Mouse (Mus musculus) G1E (cell line): ENCODE data around the gene 4930451I11Rik. TPM values are rescaled to one million over a fixed set of nuclear protein-coding genes. Genes with fewer than 3 reads are reported as not detected.

Experiments
- ATAC-seq: 2 replicates; pipeline ENCODE4 v1.8.0; 2016; ENCODE audit warnings: mild to moderate bottlenecking; ENCODE audit not compliant: insufficient number of reproducible peaks, poor library complexity, low FRiP score, severe bottlenecking; ENCODE audit errors: extremely low read depth
- DNase-seq: peaks from one replicate; pipeline ENCODE4 v3.0.0; 2012; ENCODE audit warnings: low spot score
- H3K27me3 ChIP-seq: 2 replicates; pipeline ENCODE4 v1.6.1; 2012; ENCODE audit warnings: mild to moderate bottlenecking, low read length, inconsistent platforms; ENCODE audit not compliant: insufficient read depth
- H3K36me3 ChIP-seq: replicated peaks from 2 replicates; pipeline ENCODE3; 2012; ENCODE audit warnings: mild to moderate bottlenecking, inconsistent platforms
- H3K4me1 ChIP-seq: 2 replicates; pipeline ENCODE4 v1.6.1; 2012; ENCODE audit warnings: low read depth, low read length, inconsistent platforms, mixed read lengths; ENCODE audit not compliant: insufficient read depth
- H3K4me3 ChIP-seq: 2 replicates; pipeline ENCODE4 v1.5.1; 2012; ENCODE audit warnings: low read depth, mild to moderate bottlenecking, inconsistent platforms, low read length, moderate library complexity, mixed read lengths
- H3K9me3 ChIP-seq: replicated peaks from 2 replicates; pipeline ENCODE4 v1.6.1; 2012; ENCODE audit warnings: inconsistent platforms
- CTCF ChIP-seq: IDR thresholded peaks from 2 replicates; pipeline ENCODE4 v1.5.1; 2012; ENCODE audit warnings: low read depth, low read length, inconsistent platforms, mixed read lengths
- GATA1 ChIP-seq: IDR thresholded peaks from 2 replicates; pipeline ENCODE4 v1.6.1; 2012; ENCODE audit warnings: borderline replicate concordance, low read length, inconsistent platforms, mixed read lengths
- GATA2 ChIP-seq: IDR thresholded peaks from 2 replicates; pipeline ENCODE4 v1.6.1; 2012; ENCODE audit warnings: low read depth, low read length, inconsistent platforms, borderline replicate concordance
- POLR2AphosphoS5 ChIP-seq: IDR thresholded peaks from 2 replicates; pipeline ENCODE4 v1.6.1; 2012; ENCODE audit warnings: low read depth, low read length, inconsistent platforms; ENCODE audit not compliant: insufficient replicate concordance
- TAL1 ChIP-seq: conservative IDR thresholded peaks from 2 replicates; pipeline ENCODE4 v1.6.1; 2012; ENCODE audit warnings: low read depth, low read length, inconsistent platforms, mixed read lengths
- polyA plus RNA-seq: library from polyadenylated mRNA; stranded (reverse); fragments of >175 nt; gene quantifications from 2 replicates; pipeline ENCODE4 v1.2.3, GENCODE M21; 2012
- total RNA-seq, 2 experiments: library from RNA; stranded (forward) in 1 of 2; stranded (reverse) in 1 of 2; fragments of 200-1000 nt in 1 of 2; fragments of >200 nt in 1 of 2; fragmentation: Nextera tagmentation in 1 of 2; gene quantifications; 2 replicates each; pipeline ENCODE4 v1.2.3; 2014 to 2017

Gene 4930451I11Rik
- total and polyA plus RNA-seq, 3 experiments: not detected

GRCm38 (mm10) chr7:126802134-126802889, 29.1 kb downstream of the 4930451I11Rik start:
- peaks cover 6% of the 10 kb centered on the region; the same call in 1 of the 2 replicates for H3K27me3 ChIP-seq
- no peak for ATAC-seq
- peaks cover 22% of the 10 kb centered on the region for H3K36me3 ChIP-seq
- no peak for DNase-seq
- H3K4me3 ChIP-seq: no peak overlapping the region
- TF ChIP-seq TAL1: no peak
- TF ChIP-seq POLR2AphosphoS5: no peak
- TF ChIP-seq GATA1: no peak
- no peak for TF ChIP-seq GATA2
- TF ChIP-seq CTCF: no peak
- H3K9me3 ChIP-seq: no peaks in the 10 kb centered on the region
- peaks cover 53% of the 10 kb centered on the region for H3K4me1 ChIP-seq

DNA sequence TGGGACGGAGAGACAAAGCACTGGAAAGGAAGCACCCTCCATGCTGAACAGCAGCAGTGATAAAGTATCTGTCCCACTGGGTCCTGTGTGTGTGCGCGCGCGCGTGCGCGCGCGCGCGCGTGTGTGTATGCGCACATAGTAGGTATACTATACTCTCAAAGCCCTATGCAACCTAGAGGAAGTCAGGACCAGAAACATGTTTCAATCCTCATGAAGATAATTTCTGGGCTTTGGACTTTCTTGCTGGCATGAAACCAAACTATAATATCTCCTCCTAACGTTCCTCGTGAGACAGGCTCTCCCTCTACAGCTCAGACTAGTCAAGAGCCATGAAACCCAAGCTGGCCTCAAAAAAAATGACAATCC, 30.4 kb downstream of the 4930451I11Rik start:
- no peaks in the 10 kb centered on the region for H3K9me3 ChIP-seq
- DNase-seq (no peak), ATAC-seq (no peak)
- no peak for TF ChIP-seq GATA2
- TF ChIP-seq POLR2AphosphoS5: no peak
- H3K27me3 ChIP-seq: peaks cover 3% of the 10 kb centered on the region; the same call in 1 of the 2 replicates
- H3K4me1 ChIP-seq: peaks cover 65% of the 10 kb centered on the region
- H3K36me3 ChIP-seq: peaks cover 35% of the 10 kb centered on the region
- no peak overlapping the region for H3K4me3 ChIP-seq

DNA sequence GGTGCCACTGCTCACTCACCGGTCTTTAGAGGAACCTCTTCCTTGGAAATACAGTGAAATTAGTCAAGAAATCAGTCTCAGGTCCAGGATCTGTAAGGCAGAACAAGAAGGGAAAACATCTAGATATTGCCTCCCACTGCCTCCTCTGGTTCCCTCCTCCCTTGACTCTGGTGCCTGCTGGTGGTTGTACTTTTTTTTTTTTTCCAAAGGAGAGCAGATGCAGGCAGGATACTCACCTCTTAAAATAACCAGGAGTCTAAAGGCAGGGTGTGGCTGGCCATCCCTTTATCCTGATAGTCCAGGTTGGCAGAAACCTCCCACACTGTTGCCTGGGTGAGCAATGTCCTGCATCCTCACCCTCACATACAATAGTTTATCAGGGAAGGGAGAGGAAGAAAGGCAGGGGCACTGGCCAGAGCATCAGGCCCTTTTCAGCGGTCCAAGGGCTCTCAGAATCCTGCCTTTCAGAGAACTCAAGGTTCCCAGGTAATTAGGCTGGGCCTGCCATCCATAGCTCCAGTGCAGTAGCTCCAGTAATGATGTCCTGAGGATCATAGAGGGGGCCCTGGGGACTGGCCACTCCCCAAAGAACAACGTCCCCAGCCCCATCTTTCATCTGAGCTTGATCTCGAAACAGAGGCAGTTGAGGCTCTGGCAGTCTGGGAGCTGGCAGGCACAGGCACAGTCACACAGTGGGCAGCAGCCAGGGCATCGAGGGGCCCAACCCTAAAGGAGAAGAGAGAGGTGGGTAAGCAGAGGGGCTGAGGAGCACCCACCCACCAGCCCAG, 31.0 kb downstream of the 4930451I11Rik start:
- H3K9me3 ChIP-seq: no peaks in the 10 kb centered on the region
- H3K4me1 ChIP-seq: peaks cover 71% of the 10 kb centered on the region
- TF ChIP-seq GATA1 (no peak), CTCF (no peak), GATA2 (no peak), TAL1 (no peak), POLR2AphosphoS5 (no peak)
- peaks cover 41% of the 10 kb centered on the region for H3K36me3 ChIP-seq
- peak overlapping the region; percentile 99 for H3K4me3 ChIP-seq
- ATAC-seq (no peak), DNase-seq (no peak)
- peaks cover 3% of the 10 kb centered on the region; the same call in 1 of the 2 replicates for H3K27me3 ChIP-seq

GRCm38 (mm10) chr7:126799468-126800268, 31.8 kb downstream of the 4930451I11Rik start:
- Histone ChIP-seq H3K27me3 (peaks cover 3% of the 10 kb centered on the region; the same call in 1 of the 2 replicates), H3K4me3 (peak overlapping the region; percentile 99), H3K36me3 (peaks cover 46% of the 10 kb centered on the region), H3K9me3 (no peaks in the 10 kb centered on the region), H3K4me1 (peaks cover 75% of the 10 kb centered on the region)
- DNase-seq: peak; percentile 93
- ATAC-seq: peak; percentile 64
- TF ChIP-seq TAL1 (no peak), CTCF (no peak), GATA1 (no peak), GATA2 (no peak), POLR2AphosphoS5 (no peak)

DNA sequence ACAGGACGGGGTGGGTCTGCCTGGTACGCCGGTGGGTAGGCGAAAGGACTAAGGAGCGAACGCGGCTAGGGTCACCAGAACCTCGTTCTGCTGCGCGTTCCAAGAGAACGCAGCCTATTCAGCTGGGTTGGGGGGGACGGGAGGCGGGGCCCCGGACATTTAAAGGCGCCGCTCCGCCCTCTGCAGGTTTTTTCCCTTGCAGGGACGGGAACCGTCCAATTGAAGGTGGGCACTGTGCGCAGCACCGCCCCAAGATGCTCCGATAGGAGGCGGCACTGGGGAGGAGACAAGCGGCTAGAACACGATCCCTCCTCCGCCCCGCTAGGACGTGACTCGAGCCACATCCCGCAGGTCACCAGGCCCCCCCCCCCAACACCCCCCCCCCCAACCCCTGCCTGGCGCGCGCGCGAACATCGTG, 32.4 kb downstream of the 4930451I11Rik start:
- no peaks in the 10 kb centered on the region for H3K9me3 ChIP-seq

More for the DNA sequence above, 32.4 kb downstream of the 4930451I11Rik start:
- DNase-seq (peak; percentile 94), ATAC-seq (peak; percentile 84)
- Histone ChIP-seq H3K27me3 (peaks cover under 1% of the 10 kb centered on the region; the same call in 1 of the 2 replicates), H3K36me3 (peaks cover 52% of the 10 kb centered on the region), H3K4me3 (peak overlapping the region; percentile 99), H3K4me1 (peaks cover 78% of the 10 kb centered on the region)
- no peak for TF ChIP-seq TAL1
- no peak for TF ChIP-seq POLR2AphosphoS5
- no peak for TF ChIP-seq GATA2
- no peak for TF ChIP-seq CTCF
- no peak for TF ChIP-seq GATA1
